Mouse (Mus musculus) left cerebral cortex, postnatal 4 days (tissue): Measurements from ENCODE around the gene Scube1. TPM values are rescaled to one million over a fixed set of nuclear protein-coding genes. Genes with fewer than 3 reads are reported as not detected.
A peak's percentile ranks its signal among the peaks of the same experiment; 100 is the strongest.

Experiments used
- DNase-seq: peaks from one replicate; pipeline ENCODE4 v3.0.0-alpha.2; 2022
- intact Hi-C: fragments of 180-260 bp; cut with DNase I; formaldehyde crosslinking; loops from one replicate; pipeline ENCODE4 v1.15.1; 2025
- total RNA-seq, 2 experiments: library from RNA; stranded (reverse); gene quantifications; 2 replicates each; pipeline ENCODE4 v1.2.3; 2021

Scube1 gene
- total RNA-seq, 2 experiments from 2014 or later, result 61.6 to 73.2 TPM

DNA sequence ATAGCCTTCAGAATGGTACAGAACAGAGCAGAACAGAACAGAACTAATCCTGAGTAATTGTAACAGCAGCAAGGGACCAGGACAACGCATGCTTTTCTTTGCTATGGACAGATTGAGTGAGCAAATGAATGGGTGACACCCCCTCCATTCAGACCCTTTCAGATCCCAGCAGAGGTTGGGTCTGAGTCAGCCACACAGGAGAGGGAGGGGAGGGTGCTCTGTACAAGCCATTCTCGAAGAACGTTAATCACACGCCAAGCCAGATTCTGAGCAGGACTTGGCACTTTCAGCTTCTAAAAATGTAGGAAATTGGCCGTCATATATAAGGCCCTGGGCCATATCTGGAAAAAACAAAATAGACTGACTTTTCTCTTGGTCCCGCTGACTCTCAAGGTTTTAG is 57.3 kb downstream of the Scube1 start:
- intact Hi-C loops, result loop anchor here (10.0 kb wide), 1 partner anchor 87 kb away; no protein-coding TSS in a partner anchor
- no peak for DNase-seq

DNA sequence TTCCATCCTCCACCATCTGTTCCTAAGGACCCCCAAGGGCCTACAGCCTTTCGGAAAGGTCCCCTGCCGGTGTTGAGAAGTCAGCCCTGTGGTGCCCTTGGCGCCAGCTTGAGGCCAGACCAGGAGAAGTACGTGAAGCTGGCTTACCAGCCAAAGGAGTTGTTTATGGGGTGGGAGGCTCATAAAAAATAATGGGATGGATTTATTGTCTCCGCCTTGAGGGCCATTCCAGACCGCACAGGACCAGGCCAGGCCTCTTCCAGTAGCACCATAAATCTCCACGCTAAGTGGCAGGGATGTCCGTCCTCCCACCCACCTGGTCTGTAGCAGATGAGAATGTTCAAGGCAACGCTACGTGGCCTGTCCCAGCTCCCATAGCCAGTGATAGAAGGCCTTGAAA is 58.4 kb downstream of the Scube1 start:
- DNase-seq, result no peak
- intact Hi-C loops, result loop anchor here (10.0 kb wide), 1 partner anchor 88 kb away; no protein-coding TSS in a partner anchor

DNA sequence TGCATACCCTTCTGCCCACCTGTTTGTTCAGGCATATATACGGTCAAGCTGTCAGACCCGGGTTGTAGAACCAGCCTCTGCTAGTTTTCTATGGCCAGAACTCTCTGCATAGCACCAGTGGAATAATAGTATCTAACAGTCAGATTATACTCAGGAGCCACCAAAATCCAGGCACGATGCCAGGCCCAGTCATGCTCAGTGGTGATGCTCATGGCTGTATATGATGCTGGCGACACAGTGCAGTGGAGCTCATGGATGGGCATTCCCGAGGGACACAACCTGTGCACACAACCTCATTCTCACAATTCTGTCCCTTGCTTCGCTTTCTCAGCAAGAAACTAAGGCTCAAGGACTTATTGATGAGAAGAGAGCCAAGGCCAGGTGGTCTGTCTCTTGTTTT is 58.8 kb downstream of the Scube1 start:
- peak; percentile 53 for DNase-seq
- intact Hi-C loops, result loop anchor here (10.0 kb wide), 1 partner anchor 89 kb away; no protein-coding TSS in a partner anchor

DNA sequence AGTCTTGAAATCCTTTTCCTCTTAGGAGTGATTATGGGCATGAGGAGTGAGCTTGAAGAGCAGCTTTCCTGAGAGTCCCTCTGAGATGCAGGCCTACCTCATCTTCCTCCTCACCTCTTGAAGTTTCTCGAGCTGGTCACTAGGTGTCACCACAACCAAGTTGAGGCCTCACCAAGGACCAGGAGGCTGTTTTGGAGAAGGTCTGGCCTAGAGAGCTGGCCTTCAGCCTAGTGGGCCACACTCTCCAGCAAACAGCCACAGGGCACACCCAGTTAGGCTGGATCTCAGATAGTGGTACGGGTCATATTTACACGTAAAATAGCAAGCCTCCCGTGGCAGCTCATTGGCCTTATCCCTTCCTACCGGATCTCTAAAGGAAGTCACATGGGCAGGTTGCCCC is 60.1 kb downstream of the Scube1 start:
- DNase-seq, result peak; percentile 72
- intact Hi-C loops, result loop anchor here (10.0 kb wide), 1 partner anchor 90 kb away; no protein-coding TSS in a partner anchor

DNA sequence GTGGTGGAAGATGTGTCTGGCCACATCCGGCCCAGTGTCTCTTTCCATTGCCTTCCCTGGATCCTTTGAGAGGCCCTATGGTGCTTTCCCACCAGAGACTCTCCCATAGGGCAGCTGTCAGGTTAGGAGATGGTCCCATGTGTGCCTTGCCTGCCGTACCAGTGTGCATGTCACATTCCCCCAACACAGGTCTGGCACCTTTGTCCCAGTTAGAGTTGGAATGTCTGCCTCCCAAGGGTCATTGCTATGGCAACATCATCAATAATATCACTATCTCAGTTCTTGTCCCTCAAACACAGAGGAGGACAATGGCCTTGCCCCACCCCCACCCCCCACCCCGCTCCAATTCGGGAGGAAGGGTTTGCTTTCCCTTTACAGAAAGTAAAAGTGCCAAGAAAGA is 61.8 kb downstream of the Scube1 start:
- intact Hi-C loops, result loop anchor here (10.0 kb wide), 1 partner anchor 92 kb away; no protein-coding TSS in a partner anchor

DNA sequence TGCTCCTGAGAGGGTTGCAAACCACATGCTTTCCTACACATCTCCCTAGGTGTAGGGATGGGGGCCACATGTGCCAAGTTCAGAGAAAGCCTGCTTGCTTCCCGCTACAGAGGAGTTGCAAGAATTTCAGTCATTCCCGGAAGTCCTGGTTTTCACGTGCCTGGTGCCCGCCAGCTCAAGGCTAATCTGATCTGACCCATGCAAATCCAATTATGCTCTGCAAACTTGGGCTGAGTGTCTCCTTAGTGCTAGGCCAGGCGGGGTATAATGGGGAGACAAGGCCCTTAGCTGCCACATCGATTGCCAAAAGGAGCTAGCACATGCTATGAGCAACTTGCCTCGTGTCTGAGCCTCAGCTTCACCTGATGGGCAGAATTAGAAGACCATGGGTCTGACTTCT is 62.7 kb downstream of the Scube1 start:
- DNase-seq, result no peak
- intact Hi-C loops, result loop anchor here (10.0 kb wide), 1 partner anchor 93 kb away; no protein-coding TSS in a partner anchor

More for the DNA sequence above, 61.8 kb downstream of the Scube1 start:
- no peak for DNase-seq

DNA sequence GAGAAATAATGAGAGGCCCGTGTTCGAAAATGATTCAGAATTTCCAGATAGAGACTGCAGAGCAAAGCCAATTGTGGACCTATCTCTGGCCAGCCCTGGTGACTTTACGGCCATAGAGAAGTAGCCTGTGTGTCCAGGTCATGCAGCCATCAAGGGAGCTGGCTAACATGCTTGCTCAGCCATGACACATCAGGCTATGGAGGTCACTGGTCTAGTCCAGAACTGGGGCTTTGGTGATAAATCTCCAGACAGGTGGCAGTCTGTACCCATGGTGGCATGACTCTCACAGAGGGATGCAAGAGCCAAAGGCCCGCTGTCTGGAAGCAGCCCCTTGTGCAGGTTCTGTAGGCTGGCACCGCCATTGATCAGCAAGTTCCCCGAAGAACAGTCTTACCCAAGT is 82.3 kb downstream of the Scube1 start:
- intact Hi-C loops, result no loop called here
- DNase-seq, result no peak

DNA sequence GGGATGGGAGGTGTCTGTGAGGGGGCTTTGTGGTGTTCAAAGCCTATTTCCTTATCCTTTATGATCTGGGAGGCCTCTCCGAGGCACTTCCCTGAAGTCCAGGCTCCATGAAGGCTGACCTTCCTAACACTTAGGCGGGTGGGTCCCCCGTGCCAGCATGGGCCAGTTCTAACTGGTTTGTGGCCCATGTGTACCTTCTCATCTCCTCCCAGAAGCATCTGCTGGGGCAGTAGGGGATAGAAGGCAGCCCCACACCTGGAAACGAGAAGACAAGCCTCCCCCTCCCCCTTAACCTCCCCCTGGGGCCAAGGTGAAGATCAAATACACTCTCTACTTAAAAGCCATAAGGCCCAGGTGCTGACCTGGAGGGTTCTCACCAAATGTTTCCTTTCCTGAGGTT is 84.6 kb downstream of the Scube1 start:
- no peak for DNase-seq
- intact Hi-C loops, result no loop called here

DNA sequence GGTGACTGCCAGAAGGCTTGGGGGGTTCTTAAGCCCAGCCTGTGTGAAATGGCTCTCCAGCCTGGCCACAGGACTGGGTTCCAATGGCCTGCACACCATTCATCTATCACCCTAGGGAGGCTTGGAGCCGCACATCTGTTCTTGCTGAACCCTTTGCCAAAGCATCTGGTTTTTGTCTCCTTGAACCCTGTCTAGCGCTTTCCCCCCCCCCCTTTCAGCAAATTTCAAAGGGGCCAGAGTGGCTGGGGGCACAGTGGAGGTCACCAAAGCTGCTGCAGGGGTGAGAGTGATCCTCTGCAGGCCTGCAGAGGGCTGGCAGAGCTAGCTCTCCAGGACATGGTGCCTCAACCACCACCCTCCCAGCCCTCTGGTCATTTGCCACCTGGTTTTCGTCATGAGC is 85.7 kb downstream of the Scube1 start:
- DNase-seq, result no peak
- intact Hi-C loops, result loop anchor here (10.0 kb wide), 1 partner anchor 116 kb away; no protein-coding TSS in a partner anchor

DNA sequence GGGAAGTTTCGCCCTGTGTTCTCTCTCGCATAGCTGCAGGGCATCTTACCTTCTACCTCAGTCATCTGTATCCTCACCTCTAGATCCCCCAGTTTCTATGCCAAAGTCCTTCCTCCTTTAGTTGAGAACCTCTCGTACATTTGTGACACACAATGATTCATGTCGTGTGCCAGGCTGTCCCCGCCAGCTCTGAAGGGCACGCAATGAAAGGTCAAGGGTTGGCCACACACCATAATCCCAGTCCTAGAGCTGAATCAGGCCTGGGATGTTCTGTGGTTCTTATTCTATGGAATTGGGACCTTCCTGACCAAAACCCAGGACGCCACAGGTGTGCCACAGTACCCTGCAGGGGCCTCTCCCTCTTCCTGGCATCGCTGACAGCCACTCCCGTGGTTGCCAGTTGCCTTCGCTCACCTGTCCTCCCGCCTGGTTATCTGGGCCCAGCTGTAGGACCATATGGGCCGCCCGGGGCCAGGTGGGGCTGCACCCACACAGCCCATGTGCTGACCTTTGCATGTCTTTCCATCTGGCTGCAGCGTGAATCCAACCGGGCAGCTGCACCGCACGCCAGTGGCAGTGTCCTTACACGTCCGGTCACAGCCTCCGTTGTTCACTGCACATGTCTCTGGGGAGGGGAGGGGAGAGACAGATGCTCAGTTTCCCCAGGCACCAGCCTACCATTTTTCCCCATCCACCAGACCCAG is 86.5 kb downstream of the Scube1 start:
- DNase-seq, result no peak
- intact Hi-C loops, result loop anchor here (10.0 kb wide), 1 partner anchor 116 kb away; no protein-coding TSS in a partner anchor

DNA sequence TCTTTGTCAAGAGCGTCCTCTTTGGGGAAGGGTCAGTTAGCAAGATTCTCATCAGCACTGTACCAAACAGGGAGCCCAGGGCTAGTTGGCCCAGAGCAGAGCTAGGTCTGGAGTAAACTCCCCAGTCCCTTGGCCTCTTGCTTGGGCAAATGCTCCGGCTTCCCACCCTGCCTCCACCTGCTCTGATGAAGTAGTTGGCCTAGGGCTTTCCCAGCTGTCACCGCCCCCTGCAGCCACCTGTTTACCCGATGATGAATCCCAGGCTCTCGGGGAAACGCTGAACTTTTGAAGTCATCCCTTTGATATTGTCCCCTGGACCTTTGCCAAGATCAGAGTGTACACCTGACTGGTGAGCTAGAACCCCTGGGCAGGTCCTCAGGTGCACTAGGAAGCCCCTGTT is 88.1 kb downstream of the Scube1 start:
- DNase-seq, result peak; percentile 25
- intact Hi-C loops, result loop anchor here (10.0 kb wide), 1 partner anchor 118 kb away; no protein-coding TSS in a partner anchor

DNA sequence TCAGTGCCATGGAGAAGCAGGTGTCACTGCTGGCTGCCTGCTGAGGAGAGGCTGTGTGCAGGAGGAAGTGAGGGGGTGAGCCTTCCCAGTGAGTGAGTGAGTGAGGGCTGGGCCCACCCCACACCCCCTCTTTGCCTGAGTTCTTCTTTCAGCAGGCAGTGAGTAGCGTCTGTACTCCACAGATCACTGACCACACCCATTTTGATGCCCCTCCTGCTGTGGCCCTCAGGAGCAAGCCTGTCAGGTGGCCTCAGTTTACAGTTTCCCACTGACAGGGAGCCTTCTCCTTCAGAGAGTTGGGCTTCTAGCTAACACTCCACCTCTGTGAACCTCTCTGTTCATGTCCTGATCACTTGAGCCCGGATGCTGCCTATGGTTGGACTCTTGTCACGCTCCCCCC is 89.6 kb downstream of the Scube1 start:
- no peak for DNase-seq
- intact Hi-C loops, result loop anchor here (10.0 kb wide), 1 partner anchor 120 kb away; no protein-coding TSS in a partner anchor

DNA sequence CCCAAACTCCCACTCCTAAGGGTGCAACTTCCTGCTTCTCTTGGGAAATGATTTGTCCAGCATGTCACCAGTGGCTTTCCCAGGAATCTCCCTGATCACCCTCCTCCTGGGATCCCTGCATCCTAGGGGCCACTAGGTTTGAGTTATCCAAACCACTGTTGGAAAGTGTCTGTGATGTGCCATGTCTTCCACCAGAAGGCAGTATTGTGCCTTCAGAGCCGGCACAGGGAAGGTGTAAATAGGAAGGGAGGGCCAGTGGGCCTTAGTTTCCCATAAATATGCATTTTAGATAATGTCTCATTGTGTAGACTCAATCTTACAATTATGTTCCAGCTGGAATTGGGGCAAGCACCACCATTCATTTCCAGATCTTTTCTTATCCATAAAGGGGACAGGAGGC is 90.7 kb downstream of the Scube1 start:
- no peak for DNase-seq
- intact Hi-C loops, result loop anchor here (10.0 kb wide), 1 partner anchor 121 kb away; no protein-coding TSS in a partner anchor

DNA sequence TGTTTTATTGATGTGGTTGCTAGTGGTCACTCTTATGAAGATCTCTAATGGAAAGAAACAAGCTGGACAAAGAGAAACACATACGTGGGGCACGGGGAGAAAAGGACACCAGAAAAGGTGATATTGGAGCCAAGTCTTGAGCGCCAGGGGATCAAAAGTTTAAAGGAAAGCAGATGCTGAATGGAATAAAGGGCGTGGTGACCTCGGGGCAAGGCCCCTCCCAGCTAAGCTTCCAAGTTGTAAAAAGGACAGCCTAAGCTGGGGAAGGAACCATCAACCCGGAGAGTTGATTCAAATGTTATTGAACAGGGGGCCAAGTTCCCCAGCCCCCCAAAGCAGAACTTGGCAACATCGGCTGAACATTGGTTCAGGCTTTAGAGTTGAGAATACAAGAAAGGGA is 93.8 kb downstream of the Scube1 start:
- intact Hi-C loops, result loop anchor here (10.0 kb wide), 1 partner anchor 124 kb away; no protein-coding TSS in a partner anchor
- no peak for DNase-seq

DNA sequence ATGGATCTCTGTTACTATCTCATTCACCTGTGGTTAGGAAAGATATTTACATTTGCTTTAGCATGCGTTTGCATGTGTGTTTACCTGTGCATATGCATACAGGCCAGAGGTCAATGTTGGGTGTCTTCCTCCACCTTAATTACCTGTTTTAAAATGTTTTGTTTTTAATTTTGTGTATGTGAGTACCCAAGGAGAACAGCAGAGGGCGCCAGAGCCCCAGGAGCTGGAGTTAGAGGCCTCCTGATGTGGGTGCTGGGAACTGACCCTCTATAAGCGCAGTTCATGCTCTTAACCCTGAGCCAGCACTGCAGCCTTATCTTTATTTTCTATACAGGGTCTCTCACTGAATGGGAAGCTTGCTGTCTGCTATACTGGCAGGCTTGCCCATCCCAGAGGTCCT is 95.1 kb downstream of the Scube1 start:
- DNase-seq, result no peak
- intact Hi-C loops, result loop anchor here (10.0 kb wide), 1 partner anchor 125 kb away; no protein-coding TSS in a partner anchor

DNA sequence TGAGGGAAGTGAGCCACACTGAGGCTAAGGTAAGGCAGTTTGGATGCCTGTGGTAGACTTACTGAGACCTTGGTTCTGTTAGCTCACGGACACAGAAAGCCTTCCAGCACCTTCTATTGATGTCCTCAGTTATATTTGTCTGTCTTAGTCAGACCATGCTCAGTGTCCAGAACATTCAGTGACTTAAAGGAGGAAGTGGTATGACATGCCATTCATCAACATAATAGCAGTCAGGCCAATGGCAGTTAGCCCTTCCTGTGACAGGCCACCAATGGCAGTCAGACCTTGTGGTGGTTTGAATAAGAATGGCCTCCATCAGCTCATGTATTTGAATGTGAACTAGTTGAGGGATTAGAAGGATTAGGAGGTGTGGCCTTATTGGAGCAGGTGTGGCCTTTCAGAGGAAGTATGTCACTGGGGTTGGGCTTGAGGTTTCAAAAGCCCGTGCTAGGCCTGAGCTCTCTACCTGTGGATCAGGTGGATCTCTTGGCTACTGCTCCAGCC is 98.6 kb downstream of the Scube1 start:
- intact Hi-C loops, result no loop called here
- DNase-seq, result no peak

DNA sequence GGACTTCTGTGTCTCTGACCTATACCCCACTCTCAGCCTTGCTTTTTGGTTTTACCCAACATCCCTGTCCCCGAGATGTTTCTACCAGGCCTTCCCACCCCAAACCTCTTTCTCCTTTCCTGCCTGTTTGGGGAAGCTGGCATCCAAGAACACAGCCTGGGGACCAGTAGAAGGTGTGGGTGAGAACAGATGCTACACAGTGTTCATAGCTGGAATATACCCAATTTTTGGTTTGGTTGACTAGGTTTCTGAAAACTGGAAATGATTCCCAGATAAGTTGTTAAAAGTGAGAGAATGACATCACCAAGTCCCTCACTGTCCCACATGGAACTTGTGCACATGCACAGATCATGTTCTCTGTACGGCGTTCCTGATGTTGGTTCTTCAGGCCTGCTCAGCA is 109.6 kb downstream of the Scube1 start:
- intact Hi-C loops, result no loop called here

DNA sequence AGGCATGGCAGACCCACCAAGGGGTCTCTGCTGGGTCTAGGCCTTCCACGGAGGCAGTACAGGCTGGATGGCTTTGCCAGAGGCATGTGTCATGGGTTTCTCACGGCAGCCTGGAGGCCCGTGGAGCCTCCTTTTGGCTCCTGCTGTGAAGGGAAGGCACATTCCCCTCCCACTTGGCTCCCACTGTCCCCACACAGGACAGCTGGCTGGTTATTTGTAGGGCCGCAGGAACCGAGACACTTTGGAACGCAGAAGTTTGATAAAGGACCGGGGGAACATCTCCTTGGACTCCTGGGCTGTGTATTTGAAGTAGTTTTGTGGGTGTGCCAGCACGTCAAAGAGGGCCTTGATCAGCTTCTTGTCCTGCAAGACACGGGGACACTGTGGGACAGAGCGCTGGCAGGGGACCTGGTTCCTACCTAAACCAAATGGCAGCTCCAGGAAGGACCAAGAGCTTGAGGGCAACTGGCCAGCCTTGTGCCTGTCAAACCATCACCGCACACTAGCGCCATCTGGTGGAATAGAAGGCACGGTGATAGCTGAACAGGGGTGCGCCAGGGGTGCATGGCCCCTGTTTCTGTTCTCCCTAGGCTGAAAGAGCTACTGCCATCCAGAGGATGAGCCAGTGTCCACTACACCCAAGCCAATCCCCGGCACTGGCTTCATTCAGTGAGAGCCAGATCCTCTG is 117.6 kb downstream of the Scube1 start:
- intact Hi-C loops, result no loop called here
- peak; percentile 82 for DNase-seq

More for the DNA sequence above, 109.6 kb downstream of the Scube1 start:
- no peak for DNase-seq

DNA sequence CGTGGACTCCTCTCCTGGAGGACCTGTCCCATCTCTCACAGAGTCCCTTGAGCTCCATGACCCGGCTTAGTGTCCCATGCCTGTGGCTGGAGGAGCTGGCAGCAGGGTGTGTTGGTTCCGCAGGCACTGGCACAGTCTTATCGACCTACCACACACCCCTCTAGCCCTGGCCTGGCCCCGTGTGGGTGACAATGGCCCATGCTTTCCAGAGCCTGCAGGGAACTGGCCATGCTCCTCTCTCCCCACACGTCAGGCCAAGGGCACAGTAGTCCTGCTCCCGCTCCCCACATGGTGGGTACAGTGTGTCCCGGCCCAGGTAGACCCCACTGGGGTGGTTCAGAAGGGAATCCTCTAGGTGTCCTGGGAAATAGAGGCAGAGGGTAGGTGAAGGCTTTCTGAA is 118.1 kb downstream of the Scube1 start:
- intact Hi-C loops, result no loop called here

DNA sequence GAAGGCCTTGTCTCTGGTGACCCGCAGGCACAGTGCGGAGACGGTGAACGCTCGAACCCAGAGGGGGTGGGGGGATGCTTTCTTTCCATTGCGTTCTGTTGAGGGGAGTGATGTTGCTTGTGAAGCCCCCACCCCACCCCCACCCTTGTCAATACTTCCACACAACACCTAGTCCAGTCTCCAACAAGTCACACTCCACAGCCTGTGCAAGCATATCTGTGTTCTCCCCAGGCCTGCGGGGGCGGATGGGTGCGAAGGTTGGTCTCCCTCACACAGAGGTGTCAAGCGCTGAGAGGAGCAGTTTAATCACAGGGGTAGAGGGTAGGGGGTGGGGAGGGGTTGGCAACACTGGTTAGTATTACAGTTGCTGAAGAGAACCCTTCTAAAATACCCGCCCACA is 118.6 kb downstream of the Scube1 start:
- intact Hi-C loops, result no loop called here
- DNase-seq, result no peak

More for the DNA sequence above, 118.1 kb downstream of the Scube1 start:
- no peak for DNase-seq

DNA sequence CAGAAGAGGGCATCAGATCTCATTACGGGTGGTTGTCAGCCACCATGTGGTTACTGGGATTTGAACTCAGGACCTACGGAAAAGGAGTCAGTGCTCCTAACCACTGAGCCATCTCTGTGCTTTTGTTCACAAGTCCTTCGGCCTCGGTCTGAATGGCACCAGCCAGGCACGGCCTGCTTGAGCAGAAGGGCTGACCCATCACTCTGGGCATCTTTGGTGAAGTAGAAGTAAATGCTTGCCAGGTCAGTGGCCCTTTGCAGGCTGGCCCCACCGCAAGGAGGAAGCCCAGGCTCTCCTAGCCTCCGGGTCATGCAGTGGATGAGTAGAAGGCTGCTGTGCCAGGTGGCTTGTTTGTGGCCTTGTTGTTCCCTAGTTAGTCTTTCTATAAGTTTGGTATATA is 121.4 kb downstream of the Scube1 start:
- no peak for DNase-seq
- intact Hi-C loops, result no loop called here
